Mouse (Mus musculus) lung, postnatal 10 days (tissue): ENCODE data around the gene Cks1b.
"Not testable (repeated sequence)": the region's sequence is repeated elsewhere in the genome, so short reads cannot be mapped to it uniquely, and the experiment has no call there.

Experiments used
- DNase-seq: peaks from one replicate; pipeline ENCODE4 v3.0.0; 2021

The Cks1b gene

DNA sequence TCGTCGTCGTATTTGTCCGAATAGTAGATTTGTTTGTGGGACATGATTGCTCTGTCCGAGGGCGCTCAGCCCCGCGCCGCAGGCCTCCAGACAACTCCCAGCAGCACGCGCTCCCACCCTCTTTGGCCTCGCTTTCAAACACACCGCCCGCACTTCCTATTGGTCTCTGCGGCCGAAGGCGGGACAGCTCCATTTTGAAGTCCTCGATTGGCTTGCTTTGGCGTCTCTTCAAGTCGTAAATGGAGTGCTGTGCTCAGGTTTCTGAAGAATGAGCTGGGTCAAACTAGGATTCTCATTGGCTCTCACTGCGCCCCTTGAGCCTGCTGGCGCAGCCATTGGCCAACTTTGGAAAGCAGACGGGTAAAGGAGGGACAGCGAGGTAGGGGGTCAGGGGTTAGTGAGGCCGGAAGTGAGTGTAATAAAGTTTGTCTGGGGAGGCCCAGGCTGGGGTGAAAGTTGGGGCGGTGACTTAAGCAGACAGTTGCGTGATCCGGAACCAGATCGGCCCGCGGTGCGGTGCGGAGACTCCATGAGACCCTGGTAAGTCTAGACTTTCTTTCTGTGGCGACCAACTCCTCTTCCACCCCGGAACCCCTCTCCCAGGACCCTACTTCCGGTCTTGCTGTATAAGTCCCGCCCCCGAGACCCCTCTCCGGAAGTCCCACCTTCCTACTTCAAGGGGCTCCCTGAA, at the start of gene Cks1b, which contains the start of gene Shc1:
Gene Cks1b (minus strand): TSS at position 214 of the 691 bp plus-strand sequence.
Gene Shc1 (plus strand): TSS at position 274 of the 691 bp plus-strand sequence.
- DNase-seq: peak; percentile 98

DNA sequence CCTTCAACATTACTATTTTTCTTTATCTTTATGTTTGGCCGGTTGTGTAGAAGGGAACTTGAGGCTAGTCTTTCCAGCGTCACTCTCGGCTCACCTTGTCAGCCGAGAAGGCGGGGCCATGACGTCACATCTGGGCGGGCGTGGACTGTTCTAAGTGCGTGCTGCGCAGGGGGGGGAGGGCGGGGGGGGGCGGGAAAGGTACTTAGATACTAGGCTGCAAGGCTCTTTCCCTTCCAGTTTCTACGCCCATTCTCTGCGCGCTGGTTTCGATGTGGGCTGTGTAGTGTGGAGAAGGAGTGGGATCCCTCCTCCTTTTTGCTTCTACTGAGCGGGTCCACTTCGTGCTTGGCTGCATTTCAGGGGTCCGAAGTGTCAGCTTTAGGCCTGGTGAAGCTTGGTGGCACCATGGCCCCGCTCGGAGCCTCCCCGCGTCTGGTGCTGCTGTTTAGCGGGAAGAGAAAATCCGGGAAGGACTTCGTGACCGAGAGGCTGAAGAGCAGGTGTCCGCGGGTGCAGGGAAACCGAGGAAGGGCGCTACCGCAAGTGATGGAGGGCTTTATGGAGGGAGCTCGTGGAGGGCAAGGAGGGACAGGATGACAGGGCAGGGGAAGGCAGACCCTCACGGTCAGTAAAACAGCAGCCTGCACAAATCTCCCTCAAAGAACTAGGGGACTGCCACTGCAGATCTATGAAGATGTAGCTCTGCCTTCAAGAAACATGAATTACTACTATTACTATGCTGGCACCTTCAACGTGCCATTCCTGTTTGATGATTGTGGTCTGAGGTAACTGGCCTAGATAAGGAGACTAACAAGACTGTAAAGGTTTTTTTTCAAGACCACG, 41.0 kb upstream of the Cks1b start:
- DNase-seq: peak; percentile 95

DNA sequence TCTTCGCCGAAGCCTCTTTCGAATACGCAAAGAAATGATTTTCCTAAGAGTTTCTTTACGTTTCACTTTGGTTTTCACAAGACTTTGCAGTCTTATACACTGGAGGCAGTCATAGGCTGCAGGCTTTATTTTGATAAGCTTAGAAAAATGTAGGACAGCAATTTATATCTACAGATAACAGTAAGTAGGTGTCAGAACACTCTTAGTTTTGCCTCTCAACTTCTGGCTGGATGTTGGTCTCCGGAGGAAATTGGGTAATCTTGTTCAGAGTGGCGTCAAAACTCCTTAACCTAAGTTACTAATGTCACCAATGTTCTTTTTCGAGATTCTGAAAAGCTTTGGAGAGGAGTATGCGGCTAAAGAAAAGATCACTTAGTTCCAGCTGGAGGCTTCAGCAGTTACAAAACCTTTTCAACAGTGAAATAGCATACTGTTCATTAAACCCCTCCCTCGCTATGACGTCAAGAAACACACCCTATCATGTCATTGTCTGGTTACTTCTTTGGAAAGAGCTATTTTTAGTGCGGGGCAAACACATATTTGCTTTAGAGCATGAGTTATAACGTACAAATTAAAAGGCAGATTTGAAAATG, 40.3 kb upstream of the Cks1b start:
- no peak for DNase-seq

DNA sequence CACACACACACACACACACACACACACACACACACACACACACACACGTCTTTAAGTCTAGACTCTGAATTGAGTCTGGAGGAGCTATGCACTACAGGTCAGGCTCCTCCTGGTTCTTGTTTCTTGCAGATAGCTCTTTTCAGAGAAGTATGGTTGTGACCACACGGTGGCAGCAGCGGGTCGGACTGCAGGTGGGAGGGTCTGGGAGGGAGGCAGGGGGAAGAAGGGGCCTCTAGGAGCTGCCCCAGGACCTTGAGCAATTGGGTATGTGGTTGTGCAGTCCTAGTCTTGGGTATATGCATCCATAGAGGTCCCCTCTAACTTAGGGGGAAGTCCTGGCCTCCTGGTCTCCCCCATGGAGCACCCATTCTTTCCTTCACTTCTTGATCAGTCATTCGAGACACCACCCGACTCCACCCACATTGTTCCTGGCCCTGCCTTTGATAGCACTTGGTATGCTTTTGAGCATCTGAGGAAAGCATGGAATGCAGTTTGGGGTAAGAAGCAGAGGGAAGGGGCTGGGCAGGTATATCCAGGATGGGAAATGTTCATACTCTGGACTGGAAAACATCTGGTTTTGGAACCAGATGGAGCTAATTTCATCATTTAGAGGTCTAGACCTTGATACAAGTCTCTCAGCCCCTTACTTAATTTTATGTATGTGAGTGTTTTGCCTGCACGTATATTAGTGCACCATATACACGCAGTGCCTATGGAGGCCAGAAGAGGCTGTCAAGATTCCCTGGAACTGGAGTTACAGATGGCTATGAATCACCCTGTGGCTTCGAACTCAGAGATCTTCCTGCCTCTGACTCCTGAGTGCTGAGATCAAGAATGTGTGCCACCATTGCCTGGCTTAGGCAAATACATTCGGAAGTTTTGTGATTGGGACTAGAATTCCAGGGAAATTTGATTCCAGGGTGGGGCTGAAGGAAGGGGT, 38.8 kb upstream of the Cks1b start:
- peak; percentile 82 for DNase-seq

DNA sequence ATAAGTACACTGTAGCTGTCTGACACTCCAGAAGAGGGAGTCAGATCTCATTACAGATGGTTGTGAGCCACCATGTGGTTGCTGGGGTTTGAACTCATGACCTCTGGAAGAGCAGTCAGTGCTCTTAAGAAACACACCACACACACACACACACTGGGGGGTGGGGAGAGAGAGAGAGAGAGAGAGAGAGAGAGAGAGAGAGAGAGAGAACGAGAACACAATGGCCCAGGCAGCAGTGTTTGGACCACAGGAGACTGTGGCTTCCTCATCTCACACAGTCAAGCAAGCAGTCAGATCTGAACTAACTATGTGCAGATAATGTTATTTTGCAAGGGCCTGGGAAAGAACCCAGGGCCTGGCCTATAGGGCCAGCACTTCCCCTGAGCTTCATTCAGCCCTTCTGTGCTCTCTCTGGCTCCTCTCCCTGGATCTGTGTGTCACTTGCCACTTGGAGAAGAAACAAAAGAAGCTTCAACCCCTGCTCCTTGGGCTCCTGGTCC, 37.7 kb upstream of the Cks1b start:
- DNase-seq: no peak

DNA sequence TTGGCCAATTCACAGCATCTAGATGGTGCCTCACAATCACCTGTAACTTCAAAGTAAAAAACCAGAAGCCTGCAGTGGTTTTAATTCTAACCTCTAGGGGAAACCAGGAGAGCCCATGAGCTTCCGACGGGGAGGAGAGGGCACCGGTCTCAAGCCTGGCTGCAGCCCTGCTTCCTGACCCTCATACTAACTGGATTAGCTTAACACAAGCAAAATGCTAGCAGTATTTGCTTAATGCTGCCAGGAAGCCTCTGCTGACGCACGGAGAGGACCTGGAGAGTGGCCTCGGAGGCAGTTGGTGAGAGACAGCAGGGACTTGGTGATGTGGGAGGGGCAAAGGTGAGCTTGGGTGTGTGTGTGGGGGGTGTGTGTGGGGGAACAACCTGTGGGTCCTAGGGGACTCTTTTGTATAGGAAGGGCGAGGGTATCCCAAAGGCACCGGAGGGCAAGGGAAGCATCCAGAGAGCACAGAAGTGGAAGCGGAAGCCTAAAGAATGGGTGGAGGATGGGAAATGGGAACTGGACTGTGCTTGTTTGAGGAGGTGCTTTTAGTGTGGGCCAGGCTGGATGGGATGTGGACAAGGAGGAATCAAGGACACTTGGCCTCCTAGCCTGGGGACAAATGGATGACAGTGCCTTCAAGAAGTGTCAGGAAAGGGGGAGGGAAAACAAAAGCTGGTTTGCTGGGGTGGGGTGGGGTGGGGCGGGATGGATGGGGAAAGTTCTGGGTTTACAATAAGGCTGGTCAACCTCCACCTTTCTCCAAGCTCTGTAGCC, 36.4 kb upstream of the Cks1b start, which contains the start of gene Pmvk:
Gene Pmvk (plus strand): TSS at position 141 of the 777 bp plus-strand sequence.
- DNase-seq: no peak

DNA sequence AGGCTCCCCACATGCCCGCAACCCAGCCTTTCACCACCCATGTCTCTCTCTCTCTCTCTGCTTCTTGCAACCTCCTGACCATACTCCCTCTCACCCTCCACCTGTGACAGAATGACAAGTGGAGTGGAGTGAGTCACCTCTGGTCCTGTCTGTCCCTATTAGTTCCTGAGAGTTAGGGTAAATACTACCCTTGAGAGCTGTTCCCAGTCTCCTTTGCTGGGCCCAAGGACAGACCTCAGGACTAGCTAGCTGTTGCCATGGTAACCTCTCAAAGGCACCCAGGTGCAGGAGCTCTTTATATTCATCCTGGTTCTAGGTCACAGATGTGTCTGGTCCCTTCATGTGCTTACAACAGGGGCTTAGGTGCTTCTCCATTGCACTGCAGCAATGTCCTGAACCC, 33.7 kb upstream of the Cks1b start:
- peak; percentile 24 for DNase-seq

DNA sequence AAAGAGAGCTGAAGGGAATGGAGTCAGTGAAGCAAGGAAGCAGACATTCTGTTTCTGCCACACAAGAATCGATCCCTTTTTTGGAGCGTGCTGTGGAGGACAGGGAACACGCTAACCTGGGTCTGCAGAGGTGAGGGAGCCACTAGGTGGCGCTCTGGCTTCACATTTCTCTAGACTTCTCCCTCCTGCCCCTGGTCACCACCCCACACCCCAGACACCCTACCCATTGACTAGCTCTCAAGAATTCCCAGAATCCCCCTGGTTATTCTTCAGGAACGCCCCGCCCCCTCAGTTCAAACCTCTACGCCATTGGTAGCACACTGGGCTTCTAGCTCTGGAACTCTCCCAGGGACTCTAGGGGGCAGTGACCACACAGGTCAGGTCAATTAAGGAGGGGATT, 31.4 kb upstream of the Cks1b start:
- peak; percentile 87 for DNase-seq

DNA sequence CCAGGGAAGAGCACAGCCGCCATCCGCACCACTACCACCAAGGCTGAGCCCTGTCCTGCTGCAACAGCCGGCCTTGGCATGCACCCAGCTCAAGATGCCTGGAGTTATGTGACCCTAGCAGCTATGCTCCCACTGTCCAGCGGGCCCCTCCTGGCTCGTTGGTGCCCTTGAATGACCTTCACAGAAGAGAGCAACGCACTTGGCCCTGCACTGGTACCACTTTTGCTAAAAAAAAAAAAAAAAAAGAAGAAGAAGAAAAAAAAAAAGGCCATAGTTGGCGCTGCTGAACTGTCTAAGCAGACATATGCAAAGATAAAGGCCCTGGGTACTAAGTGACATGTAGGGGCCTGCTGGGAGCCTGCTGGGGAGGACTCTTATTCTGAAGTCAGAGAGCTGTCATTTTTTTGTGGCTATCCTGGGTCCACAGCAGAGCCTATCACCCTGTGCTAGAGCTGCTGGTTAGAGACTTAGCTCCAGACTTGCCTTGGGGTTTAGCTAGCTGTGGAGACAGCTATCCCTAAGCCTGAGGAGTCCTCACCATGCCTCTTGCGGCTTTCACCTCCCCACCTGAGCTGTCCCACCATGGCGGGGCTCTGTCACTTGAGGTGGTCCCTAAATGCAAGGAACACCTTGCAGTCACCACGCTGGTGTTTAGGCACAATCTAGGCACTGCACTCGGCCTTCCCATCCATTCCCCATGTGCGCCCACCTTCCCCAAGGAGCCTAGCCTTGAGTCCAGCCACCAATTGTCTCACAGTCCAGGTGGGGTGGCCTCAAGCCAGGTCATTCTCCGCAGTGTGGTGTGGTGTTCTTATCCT, 30.7 kb upstream of the Cks1b start:
- peak; percentile 74 for DNase-seq

DNA sequence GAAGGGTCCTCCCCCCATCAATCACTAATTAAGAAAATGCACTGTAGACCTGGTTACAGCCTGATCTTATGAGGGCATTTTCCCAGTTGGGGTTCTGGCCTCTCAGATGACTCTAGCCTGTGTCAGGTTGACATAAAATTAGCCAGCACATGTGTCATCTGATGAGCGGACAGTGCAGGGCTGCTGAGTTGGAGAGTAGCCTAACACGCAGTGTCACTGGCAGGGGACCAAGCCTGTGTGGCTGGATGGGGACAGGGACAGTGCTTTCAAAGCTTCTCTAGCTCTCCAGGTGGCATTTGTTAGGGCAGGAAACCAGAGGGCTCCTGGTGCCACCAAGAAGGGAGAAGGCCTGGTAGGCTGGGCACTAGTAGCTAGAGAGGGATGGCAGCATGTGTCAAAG, 22.5 kb upstream of the Cks1b start:
- no peak for DNase-seq

DNA sequence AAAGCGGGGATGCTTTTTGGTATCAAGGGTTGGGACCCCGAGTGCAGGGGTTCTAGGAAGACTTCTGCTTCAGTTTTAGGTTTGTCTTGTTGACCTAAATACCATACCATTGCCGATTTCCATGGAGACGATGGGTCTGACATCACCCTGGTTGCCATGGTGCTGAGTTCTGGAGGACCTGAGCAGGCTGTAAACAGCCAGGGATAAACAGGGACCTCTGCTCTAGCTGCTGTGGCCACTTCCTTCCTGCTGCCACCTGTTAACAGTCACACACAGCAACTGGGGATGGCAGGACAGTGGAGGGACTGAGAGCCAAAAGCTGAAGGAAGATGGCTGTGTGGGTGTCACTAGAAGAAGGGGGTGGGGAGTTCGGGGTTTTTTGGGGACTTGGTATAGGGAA, 19.1 kb upstream of the Cks1b start:
- DNase-seq: peak; percentile 65

DNA sequence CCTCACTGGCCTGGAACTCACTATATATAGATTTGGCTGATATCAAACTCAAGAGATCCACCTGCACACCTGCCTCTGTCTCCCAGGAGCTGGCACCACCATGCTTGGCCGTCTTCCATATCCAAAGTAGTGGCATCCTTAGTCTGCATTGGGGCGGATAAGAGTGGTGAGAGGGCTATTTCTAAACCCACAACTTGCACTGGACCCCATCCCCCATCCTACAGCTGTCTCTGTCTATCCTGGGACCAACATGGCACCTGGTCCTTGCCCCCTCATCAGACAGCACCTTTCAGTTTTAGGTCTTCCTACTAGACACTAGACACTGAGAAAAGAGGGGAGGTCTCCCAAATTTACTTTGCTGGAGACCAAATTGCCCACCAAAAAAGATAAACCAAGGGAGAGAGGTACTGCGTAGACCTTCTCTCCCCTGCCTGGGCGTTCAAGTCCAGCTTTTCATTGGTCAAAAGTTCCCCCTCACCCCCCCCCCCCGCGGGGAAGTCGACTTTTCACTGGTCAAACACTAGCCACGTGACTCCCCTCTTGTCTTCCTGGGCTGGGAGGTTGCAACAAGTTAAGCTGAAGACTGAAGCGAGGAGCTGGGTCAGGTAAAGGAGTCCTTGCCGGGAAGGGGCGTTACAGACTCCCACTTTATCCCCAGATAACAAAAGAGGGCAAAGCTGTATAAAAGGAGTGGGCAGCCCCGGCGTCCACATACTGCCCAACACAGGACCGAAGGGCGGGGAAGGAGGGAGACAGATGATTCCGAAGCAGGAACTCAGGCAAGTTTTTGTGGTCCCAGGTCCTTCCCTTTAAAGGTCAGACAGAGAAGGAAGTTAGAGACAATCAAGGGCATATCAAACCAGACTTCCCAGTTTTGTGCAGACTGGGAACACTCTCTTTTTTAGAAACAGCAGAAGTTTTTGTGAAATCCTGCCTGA, 18.3 kb upstream of the Cks1b start, which contains the start of gene Pbxip1:
Gene Pbxip1 (plus strand): TSS at position 531 of the 938 bp plus-strand sequence.
- peak; percentile 83 for DNase-seq

DNA sequence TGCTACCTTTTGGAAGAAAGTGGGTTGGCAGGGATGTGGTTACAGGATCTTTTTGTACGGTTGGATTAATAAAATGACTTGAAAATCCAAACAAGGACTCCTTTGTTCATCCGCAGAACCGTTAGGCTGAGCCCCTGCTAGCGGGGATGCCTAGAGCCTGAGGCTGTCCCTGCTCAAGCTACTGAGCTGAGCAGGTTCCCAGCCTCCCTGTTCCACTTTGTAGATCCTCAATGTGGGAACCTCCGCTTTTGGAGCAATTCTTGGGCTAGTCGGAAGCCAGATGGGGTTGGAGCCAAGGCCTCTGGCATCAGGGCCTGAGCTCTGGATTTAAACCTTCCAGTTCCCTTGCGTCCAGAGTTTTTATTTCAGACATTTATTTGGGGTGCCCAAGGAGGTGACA, 16.9 kb upstream of the Cks1b start:
- DNase-seq: no peak

DNA sequence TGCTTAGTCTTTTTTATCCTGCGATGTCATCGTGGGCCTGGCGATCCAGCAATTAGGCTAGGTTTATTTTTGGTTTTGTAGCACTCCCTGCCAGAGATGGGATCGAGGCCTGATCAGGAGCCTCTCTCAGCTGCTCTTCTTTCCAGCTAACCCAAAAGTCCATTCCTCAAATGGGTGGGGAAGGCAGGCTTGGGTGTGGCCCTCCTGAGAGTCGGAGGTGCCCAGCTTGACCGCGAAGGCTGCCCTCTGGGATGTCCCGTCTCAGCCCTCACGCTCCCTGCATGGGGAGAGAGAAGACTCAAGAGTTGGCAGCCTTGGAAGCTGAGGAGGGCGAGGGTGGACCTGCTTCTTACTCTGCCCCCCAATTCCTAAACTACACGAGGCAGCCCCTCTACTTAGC, 16.3 kb upstream of the Cks1b start:
- no peak for DNase-seq

DNA sequence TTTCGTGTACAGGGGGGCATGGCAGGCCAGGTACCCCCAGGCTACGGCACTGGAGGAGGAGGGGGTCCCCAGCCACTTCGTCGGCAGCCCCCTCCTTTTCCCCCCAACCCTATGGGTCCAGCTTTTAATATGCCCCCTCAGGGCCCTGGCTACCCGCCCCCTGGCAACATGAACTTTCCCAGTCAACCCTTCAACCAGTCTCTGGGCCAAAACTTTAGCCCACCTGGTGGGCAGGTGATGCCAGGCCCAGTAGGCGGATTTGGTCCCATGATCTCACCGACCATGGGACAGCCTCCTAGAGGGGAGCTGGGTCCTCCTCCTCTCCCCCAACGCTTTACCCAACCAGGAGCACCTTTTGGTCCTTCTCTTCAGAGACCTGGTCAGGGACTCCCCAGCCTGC, 14.4 kb upstream of the Cks1b start:
- no peak for DNase-seq

DNA sequence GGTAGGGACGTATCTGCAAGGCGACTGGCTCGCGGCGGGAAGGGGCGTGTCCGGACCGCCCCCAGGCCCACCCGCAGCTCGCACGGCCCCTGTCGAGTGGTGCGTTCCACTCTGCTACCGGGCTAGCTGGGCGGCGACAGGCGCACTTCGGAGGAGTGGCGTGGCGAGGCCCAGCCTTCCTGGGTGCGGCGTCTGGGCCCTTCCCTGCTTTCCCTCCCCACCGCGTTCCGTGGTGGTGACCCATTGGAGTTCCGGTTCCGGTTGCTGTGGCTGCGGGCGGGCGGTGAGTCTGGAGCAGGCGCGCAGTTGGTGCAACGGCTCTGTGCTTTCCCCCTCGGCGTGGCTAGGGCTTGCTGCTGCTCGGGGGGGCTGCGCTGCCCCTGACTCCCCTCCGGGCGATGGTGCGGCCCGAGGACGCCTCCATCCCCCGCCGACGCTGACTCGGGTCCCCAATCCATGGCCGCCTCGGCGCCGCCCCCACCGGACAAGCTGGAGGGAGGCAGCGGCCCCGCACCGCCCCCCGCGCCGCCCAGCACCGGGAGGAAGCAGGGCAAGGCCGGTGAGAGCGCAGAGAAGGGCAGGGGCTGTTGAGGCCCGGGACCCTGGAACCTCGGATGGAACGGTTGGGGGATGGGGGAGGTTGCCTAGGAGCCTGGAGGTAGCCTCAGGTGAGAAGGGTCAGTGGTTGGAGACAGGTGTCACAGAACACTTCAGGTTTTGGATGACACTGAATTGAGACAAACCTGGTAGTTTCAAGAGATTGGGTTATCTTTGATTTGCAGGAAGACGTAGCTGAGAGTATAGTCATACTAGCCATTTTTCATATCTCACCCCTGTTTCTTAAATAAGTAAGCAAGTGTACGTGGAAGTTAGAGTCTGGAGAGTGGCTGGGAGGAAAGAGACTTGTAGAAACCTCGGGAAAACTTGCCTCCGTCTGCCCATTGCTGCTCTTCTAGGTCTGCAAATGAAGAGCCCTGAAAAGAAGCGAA, 12.3 kb upstream of the Cks1b start, which contains the start of gene Pygo2:
Gene Pygo2 (plus strand): TSS at position 44 of the 989 bp plus-strand sequence.
- DNase-seq: peak; percentile 98

DNA sequence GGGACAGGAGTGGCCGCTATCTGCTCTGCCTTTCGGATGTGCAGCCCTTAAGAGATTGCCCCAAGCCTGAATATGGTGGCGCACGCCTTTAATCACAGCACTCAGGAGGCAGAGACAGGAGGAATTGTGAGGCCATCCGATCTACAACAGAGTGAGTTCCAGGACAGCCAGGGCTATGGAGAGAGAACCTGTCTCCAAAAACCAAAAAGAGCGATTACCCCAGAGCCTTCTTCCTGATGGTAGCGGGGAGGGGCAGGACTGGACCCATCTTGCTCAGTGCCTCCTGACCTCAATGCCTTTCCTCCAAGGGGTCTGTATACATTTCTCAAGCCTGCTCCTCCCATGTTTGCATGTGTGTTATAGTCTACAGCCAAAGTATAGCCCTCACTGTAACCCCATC, 10.8 kb upstream of the Cks1b start:
- not testable (repeated sequence) for DNase-seq

DNA sequence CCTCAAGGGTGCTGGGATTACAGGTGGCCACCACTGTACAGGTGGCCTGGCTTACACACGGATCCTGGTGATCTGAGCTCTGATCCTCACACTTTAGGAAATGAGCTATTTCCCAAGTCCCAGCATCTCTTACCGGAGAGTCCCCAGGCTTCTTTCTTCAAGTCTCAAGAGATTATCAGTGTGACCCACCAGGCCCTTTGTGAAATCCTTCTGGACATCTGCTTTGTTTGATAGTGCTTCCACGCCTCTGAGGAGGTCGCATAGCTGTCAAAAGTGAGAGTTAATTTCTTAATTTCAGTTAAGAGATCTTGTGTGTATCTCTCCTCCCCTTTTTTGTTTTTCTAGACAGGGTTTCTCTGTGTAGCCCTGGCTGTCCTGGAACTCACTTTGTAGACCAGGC, 7.7 kb upstream of the Cks1b start:
- DNase-seq: no peak
